Mouse (Mus musculus) yolk sac, embryonic 10.5 days (tissue): Measurements from ENCODE around the gene Kctd14.
"Not testable (repeated sequence)": the region's sequence is repeated elsewhere in the genome, so short reads cannot be mapped to it uniquely, and the experiment has no call there.

ENCODE experiments used
- DNase-seq: peaks from one replicate; pipeline ENCODE4 v3.0.0-alpha.2; 2017; ENCODE audit warnings: low spot score

Gene Kctd14

DNA sequence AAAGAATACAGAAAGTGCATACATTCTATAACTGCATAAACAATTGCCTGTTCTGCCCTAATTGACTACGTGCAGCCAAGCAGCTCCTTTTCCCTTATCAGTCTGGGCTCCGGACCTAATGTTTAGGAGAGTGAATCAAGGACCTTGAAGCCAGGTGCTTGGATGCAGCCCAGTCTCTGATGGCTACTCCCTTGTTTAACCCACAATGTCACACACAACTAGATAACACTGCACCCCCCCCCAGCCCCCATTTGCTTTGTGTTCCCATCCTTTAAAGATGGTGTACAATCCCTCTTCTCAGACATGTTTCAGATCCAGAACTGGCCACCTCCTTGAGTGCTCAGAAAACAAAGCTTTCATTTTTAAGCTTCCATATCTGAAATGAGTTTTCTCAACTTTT lies at the start of gene Kctd14:
TSS of gene Kctd14 (plus strand) at position 301 of the 400 bp plus-strand sequence.
- not testable (repeated sequence) for DNase-seq

DNA sequence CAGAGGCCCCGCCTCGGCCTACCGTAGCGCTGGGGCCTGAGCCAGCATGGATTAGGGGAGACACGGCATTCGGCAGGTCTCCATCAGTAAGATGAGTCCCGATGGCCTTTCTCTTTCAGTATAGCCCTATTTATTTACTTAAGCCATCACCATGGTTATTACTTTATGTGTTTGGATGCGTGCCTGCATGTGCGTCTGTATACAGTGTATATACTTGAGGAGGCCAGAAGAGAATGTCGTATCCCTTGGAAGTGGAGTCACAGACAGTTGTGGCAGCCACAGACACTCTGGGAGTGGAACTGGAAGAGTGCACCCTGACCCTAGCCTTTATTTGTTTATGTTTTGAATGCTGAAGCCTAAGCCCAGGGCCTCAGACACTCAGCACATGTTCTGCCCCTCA lies 44.0 kb upstream of the Kctd14 start:
- no peak for DNase-seq

- DNase-seq: no peak
These were observed 40.0 kb upstream of the Kctd14 start for GRCm38 (mm10) chr7:97411106-97411505.

- no peak for DNase-seq
These were observed 39.5 kb upstream of the Kctd14 start for GRCm38 (mm10) chr7:97411575-97411974.

GRCm38 (mm10) chr7:97413981-97414380 lies 37.1 kb upstream of the Kctd14 start:
- no peak for DNase-seq

DNA sequence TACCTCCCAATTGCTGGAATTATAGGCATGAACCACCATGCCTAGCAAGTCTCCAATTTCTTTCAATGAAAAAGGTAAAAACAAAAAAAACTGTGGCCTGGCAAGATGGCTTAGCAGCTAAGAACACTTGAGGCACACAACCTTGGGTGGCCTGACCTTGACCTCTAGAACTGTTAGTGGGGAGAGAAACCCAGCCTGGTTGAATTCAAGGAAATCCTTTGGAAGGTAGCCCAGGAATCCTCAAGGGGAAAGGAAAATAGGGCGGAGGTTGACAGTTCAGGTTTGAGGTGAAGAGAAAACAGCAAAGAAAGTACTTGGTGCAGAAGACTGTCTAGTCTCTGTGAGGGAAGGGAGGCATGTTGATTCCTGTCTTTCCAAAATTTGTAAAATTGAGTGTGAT lies 36.7 kb upstream of the Kctd14 start:
- no peak for DNase-seq

DNA sequence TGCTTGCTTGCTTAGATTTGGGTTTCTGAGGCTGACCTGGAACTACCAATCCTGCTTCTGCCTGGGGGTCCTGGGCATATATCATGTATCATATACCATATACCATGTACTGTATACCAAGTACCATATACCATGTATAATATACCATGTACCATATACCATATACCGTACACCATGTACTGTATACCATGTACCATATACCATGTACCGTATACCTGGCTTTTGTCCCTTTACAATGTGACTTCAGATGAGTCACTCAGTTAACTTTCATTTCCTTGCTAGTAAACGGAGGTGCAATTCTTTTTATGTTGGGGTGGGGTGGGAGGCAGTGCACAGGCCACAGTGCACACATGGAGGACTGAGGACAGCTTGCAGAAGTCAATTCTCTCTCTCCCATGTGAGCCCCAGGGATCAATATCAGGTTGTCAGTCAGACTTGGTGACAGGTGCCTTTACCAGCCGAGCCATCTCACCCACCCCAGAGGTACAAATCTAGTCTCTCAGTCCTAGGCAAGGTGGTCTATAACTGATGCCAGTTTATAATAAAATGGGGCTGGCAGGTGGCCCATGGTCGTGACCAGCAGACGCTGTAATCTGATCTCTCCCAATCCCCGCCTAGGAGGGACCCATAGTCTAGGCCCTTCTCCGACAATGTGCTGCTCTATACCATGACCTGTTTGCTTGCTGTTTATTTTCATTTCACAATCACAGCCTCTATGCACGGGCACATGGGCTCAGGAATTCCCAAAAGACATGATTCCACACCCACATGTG lies 36.0 kb upstream of the Kctd14 start:
- DNase-seq: no peak

GRCm38 (mm10) chr7:97416473-97416872 lies 34.6 kb upstream of the Kctd14 start:
- no peak for DNase-seq

GRCm38 (mm10) chr7:97416906-97417777 lies 34.0 kb upstream of the Kctd14 start, which contains the start of gene Thrsp:
TSS of gene Thrsp (minus strand) at chr7:97417730.
- DNase-seq: no peak

GRCm38 (mm10) chr7:97418717-97419116 lies 32.4 kb upstream of the Kctd14 start:
- DNase-seq: no peak

DNA sequence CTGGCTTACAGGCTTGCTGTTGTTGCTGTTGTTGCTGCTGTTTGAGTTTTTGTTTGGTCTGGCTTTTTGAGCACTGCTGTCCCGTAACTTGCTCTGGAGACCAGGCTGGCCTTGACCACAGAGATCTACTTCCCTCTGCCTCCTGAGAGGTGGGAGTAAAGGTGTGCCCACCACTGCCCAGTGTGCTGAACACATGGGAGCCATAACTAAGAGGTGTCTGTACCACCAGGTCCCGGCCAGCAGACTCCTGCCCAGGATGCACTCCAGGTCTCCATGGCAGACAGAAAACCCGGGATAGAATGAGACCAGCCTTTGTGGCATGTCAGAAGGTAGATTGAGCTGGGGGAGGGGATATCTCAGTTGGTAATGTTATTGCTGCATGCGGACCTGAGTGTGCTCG lies 32.0 kb upstream of the Kctd14 start:
- DNase-seq: no peak

DNA sequence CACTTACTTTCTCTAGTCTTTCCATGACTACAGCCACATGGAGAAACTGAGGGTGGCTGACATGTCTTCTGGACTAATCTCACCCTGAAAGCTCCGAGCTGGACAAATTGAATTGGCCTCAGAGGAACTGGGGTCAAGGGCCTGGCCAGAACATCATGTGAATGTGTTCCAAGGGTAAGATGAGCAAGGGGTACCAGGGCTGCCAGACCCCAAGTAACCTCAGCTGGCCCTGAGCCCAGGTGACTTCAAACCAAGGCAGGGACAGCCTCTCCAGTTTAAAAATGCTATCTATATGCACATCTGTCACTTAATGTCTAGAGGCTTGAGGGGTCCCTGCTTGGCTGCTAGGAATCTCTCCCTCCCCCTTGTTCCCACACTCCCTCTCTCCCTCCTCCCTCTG lies 30.7 kb upstream of the Kctd14 start:
- no peak for DNase-seq

GRCm38 (mm10) chr7:97420958-97421651 lies 30.0 kb upstream of the Kctd14 start:
- no peak for DNase-seq

GRCm38 (mm10) chr7:97423754-97424153 lies 27.4 kb upstream of the Kctd14 start:
- DNase-seq: no peak

DNA sequence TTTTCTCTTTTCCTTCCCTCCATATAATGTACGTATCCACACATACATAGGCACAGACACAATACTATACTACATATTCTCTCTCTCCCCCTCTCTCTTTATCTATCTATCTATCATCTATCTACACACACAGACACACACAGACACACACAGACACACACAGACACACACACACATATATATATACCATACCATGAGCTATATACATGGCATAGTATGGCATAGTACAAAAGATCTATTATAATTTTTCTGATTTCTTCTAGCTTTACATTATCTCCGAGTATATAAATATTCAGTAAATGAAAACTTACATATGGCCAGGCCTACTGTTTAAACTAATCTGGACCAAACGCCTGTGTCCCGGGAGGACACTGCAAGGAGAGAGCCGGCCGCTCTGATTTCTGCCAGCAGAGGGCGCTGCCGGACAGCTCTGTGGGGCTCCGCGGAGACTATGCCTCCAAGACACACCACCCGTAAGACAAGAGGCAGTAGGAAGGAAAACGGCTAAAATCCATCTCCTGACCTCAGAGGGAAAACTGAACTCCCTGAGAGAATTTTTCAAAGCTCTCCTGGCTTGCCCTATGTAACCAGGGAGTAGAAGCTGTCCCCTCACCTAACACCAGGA lies 26.4 kb upstream of the Kctd14 start:
- DNase-seq: peak; percentile 71

DNA sequence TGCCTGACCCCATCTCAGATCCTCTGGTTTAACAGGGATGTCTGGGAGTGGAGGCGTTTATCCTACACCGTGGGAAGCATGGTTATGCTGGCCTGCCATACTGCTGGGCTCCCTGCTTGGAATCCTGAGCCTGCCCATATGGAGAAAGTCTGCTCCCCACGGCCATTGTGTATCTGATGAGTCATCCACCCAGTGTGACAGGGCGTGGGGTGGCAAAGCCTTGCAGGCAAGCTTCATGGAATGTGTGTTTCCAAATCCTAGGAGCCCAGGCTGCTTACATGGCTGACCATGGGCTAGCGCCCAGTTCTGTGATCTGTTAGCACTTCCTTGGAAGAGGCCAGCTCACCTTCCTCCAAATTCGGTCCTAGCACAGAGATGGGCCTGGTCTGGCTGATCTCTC lies 24.6 kb upstream of the Kctd14 start:
- no peak for DNase-seq

DNA sequence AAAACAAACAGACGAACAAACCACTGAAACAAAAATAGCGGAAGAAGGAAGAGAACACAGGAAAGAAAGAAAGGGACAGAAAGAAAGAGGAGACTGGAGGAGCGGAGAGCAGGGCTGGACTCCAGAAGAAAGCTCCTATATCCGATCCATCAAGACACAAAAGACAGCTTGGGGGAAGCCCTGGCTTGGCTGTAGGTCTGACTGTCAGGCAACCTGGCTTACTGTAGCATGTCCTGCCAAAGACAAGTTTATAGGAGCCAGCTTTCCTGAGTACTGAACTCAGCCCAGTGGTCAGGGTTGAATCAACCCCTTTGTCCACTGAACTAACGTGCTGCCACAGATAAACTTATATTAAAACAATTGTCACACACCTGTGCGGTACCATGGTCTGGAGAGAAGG lies 23.8 kb upstream of the Kctd14 start:
- DNase-seq: no peak

- no peak for DNase-seq
These were observed 23.2 kb upstream of the Kctd14 start for GRCm38 (mm10) chr7:97427778-97428420.

DNA sequence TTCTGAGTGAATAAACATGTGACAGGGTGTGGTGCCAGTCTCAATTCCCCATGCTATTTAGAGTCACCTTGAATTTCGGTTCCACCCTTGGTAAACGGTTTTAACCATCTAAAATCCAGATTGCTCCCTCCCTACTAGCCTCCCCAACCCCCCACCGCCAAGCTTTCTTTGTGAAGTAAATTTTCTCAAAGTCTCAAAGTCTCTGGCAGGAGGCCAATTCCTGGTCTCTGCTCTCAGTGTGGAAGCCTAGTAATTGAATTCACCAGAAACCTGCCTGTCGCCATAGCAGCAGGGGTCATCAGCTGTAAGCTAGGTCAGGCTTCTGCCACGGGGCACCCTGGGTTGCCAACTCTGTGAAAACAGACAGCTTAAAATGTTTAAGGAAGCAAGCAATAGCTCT lies 21.4 kb upstream of the Kctd14 start:
- peak; percentile 74 for DNase-seq

DNA sequence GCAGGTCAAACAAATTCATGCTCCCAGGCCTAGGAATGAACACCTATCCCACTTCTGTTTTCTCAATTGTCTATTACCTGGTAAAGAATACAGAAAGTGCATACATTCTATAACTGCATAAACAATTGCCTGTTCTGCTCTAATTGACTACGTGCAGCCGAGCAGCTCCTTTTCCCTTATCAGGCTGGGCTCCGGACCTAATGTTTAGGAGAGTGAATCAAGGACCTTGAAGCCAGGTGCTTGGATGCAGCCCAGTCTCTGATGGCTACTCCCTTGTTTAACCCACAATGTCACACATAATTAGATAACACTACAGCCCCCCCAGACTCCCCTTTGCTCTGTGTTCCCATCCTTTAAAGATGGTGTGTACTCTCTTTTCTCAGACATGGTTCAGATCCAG lies 17.6 kb upstream of the Kctd14 start:
- DNase-seq: not testable (repeated sequence)

DNA sequence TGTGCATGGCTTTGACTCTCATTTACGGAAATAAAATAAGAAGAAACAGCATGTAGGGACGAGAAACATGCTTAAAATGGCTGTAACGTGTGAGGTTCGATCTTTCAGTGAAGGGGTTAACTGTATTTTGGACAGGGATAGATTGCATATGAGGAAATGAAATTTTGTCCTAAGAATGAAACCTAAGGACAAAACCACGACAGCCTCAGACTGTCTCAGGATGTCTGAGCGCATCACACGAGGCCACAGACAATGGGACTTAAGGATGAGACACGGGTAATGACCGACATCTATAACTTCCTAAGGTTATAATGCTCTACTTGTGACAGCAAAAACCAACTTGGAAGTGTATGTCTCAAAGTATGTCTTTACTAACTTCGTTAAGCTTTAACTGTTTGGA lies 16.6 kb upstream of the Kctd14 start:
- DNase-seq: no peak

DNA sequence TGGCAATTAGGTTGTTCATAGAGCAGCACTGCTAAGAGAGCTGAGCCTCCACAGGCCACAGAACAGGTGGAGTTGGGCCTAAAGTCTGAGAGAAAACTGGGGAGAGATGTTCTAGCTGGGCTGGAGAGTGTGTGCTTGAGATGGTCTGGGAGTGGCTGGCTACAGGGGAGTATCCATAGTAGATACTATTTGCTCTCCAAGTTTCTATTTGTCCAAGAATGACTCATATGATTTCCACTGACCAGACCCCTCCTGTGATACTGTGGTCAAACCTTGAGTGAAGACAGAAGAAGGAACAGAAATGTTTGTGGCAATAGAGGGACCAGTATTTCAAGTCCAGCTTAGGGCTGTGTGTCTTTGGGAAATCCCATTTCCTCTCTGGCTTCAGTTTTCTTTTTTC lies 12.1 kb upstream of the Kctd14 start:
- no peak for DNase-seq
